29 mouse cellular contexts compared by ENCODE assay signal in the genomic region with DNA sequence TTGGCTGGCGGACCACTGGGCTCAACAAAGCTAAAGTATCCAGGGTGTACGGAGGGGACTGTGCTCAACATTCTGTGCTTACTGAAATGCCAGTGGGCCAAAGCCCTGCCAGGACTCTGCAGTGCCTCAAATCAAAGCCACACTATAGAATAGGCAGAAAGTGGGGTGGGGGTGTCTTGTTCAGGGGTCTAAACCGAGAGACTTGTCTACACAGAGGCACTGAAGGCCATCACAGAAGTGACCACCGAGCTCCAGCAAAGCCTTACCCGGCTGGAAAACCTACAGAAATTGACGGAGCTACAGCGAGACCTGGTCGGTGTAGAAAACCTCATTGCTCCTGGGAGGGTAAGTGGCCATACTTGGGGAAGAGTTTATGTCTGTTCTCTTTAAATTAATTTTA.
"Had no signal": no experiment of that assay in that cellular context is flagged by ENCODE, and none has a peak within 500 bp of the region (broad histone marks: within the 10 kb centered on the region; RNA-seq: fewer than 3 reads in every experiment).

No protein-coding gene starts in this region.

- H3K9ac ChIP-seq: limb, embryonic 13.5 days; limb, embryonic 15.5 days; liver, embryonic 12.5 days; liver, embryonic 13.5 days; liver, embryonic 14.5 days; liver, embryonic 15.5 days; liver, postnatal 0 days; lung, embryonic 14.5 days; lung, embryonic 15.5 days; midbrain, embryonic 12.5 days; midbrain, embryonic 13.5 days; neural tube, embryonic 12.5 days had no signal

- H3K4me1 ChIP-seq: limb, embryonic 13.5 days; limb, embryonic 15.5 days; liver, embryonic 12.5 days; liver, embryonic 13.5 days; liver, embryonic 15.5 days; lung, embryonic 15.5 days; midbrain, embryonic 10.5 days; midbrain, embryonic 12.5 days; midbrain, embryonic 13.5 days; neural tube, embryonic 12.5 days had no signal

- H3K27ac ChIP-seq: left cerebral cortex, adult 2 months; limb, embryonic 13.5 days; limb, embryonic 15.5 days; liver, embryonic 12.5 days; liver, embryonic 13.5 days; liver, embryonic 14.5 days; liver, embryonic 15.5 days; lung, embryonic 15.5 days; macrophage; midbrain, embryonic 10.5 days; midbrain, embryonic 12.5 days; midbrain, embryonic 13.5 days; neural tube, embryonic 12.5 days had no signal

- DNase-seq: left cerebral cortex, postnatal 4 days; liver; liver, embryonic 13.5 days; liver, postnatal 0 days; lung, adult 18-20 months; lung, adult 2 months; lung, embryonic 14.5 days; lung, postnatal 10 days; lung, postnatal 14 days; lung, postnatal 36 days; lung, postnatal 4 days; midbrain, embryonic 14.5 days had no signal

- H3K9me3 ChIP-seq: limb, embryonic 13.5 days; limb, embryonic 15.5 days; liver, embryonic 12.5 days; liver, embryonic 13.5 days; liver, embryonic 15.5 days; lung, embryonic 15.5 days; midbrain, embryonic 10.5 days; midbrain, embryonic 12.5 days; midbrain, embryonic 13.5 days; neural tube, embryonic 12.5 days had no signal

- H3K4me2 ChIP-seq: limb, embryonic 13.5 days; limb, embryonic 15.5 days; liver, embryonic 11.5 days; liver, embryonic 12.5 days; liver, embryonic 13.5 days; liver, embryonic 15.5 days; lung, embryonic 14.5 days; lung, embryonic 15.5 days; midbrain, embryonic 12.5 days; midbrain, embryonic 13.5 days; neural tube, embryonic 12.5 days had no signal

- H3K4me3 ChIP-seq: left cerebral cortex, adult 2 months; limb, embryonic 13.5 days; limb, embryonic 15.5 days; liver, embryonic 12.5 days; liver, embryonic 13.5 days; liver, embryonic 15.5 days; lung, embryonic 15.5 days; megakaryocyte, embryonic 14.5 days; midbrain, embryonic 10.5 days; midbrain, embryonic 12.5 days; midbrain, embryonic 13.5 days; myocyte; neural tube, embryonic 12.5 days had no signal

- H3K27me3 ChIP-seq: limb, embryonic 13.5 days; limb, embryonic 15.5 days; liver, embryonic 12.5 days; liver, embryonic 13.5 days; liver, embryonic 15.5 days; lung, embryonic 15.5 days; midbrain, embryonic 12.5 days; midbrain, embryonic 13.5 days; neural tube, embryonic 12.5 days had no signal

- H3K36me3 ChIP-seq: liver, embryonic 12.5 days; liver, embryonic 13.5 days; liver, embryonic 15.5 days; lung, embryonic 15.5 days; midbrain, embryonic 10.5 days; midbrain, embryonic 12.5 days; midbrain, embryonic 13.5 days; neural tube, embryonic 12.5 days had no signal

- ATAC-seq: liver, embryonic 12.5 days; liver, postnatal 0 days; lung, postnatal 0 days; midbrain, embryonic 13.5 days; midbrain, embryonic 16.5 days had no signal
